Mouse (Mus musculus) MEL (cell line): ENCODE results near the gene Cdk5rap1. TPM values are rescaled to one million over a fixed set of nuclear protein-coding genes. Genes with fewer than 3 reads are reported as not detected.

ENCODE experiments used
- DNase-seq: peaks from one replicate; pipeline ENCODE4 v3.0.0; 2011; ENCODE audit warnings: low read depth, low spot score
- H3K27ac ChIP-seq: 2 replicates; pipeline ENCODE4 v1.5.1; 2012; ENCODE audit warnings: low read depth, mild to moderate bottlenecking, control low read depth, low read length, moderate library complexity; ENCODE audit not compliant: control insufficient read depth
- H3K27me3 ChIP-seq, 2 experiments: fragments of 150-350 bp in 1 of 2; sonication (generic) in 1 of 2; 2 replicates each; pipeline ENCODE4 v1.6.1; 2012; ENCODE audit warnings: low read length in 2 of 2, mild to moderate bottlenecking in 2 of 2, improper control_type of control experiment in 1 of 2, moderate library complexity in 1 of 2; ENCODE audit not compliant: insufficient read depth in 2 of 2, control insufficient read depth in 1 of 2
- H3K36me3 ChIP-seq, 2 experiments: 2 replicates each; pipeline ENCODE4 v1.6.1; 2012 to 2014; ENCODE audit warnings: low read length in 2 of 2, improper control_type of control experiment in 1 of 2, inconsistent platforms in 1 of 2, mild to moderate bottlenecking in 1 of 2; ENCODE audit not compliant: insufficient read depth in 2 of 2, control insufficient read depth in 1 of 2
- H3K4me1 ChIP-seq, 2 experiments: fragments of 150-350 bp in 1 of 2; sonication (generic) in 1 of 2; 2 replicates each; pipeline ENCODE4 v1.6.1; 2012; ENCODE audit warnings: low read length in 2 of 2, improper control_type of control experiment in 1 of 2, mild to moderate bottlenecking in 1 of 2; ENCODE audit not compliant: insufficient read depth in 2 of 2, control insufficient read depth in 1 of 2
- H3K4me3 ChIP-seq, 2 experiments: fragments of 150-350 bp in 1 of 2; sonication (generic) in 1 of 2; 2 replicates each; pipeline ENCODE4 v1.5.1; 2012; ENCODE audit warnings: low read depth in 2 of 2, low read length in 2 of 2, mild to moderate bottlenecking in 2 of 2, moderate library complexity in 2 of 2, control low read depth in 1 of 2, improper control_type of control experiment in 1 of 2; ENCODE audit not compliant: control insufficient read depth in 1 of 2, insufficient read depth in 1 of 2
- H3K79me2 ChIP-seq: 2 replicates; pipeline ENCODE4 v1.6.1; 2012; ENCODE audit warnings: mild to moderate bottlenecking, low read length, moderate library complexity; ENCODE audit not compliant: control insufficient read depth, poor library complexity, insufficient read depth
- H3K9ac ChIP-seq: 2 replicates; pipeline ENCODE4 v1.6.1; 2012; ENCODE audit warnings: low read depth, mild to moderate bottlenecking, control low read depth, low read length, moderate library complexity; ENCODE audit not compliant: control insufficient read depth, poor library complexity, severe bottlenecking
- H3K9me3 ChIP-seq: fragments of 150-350 bp; sonication (generic); replicated peaks from 2 replicates; pipeline ENCODE4 v1.6.1; 2012; ENCODE audit warnings: mild to moderate bottlenecking, low read length, improper control_type of control experiment, moderate library complexity; ENCODE audit not compliant: insufficient read depth
- BHLHE40 ChIP-seq: IDR thresholded peaks from 2 replicates; pipeline ENCODE4 v1.6.1; 2012; ENCODE audit warnings: low read depth, mild to moderate bottlenecking, inconsistent platforms, low read length, improper control_type of control experiment, borderline replicate concordance
- CHD1 ChIP-seq: IDR thresholded peaks from 2 replicates; pipeline ENCODE4 v1.6.1; 2012; ENCODE audit warnings: low read depth, mild to moderate bottlenecking, inconsistent platforms, low read length, improper control_type of control experiment
- CTCF ChIP-seq, 3 experiments: IDR thresholded peaks in 2 of 3; conservative IDR thresholded peaks in 1 of 3; 2 replicates each; pipeline ENCODE4 v1.5.1; 2011 to 2012; ENCODE audit warnings: low read length in 3 of 3, low read depth in 2 of 3, mild to moderate bottlenecking in 2 of 3, improper control_type of control experiment in 1 of 3, inconsistent platforms in 1 of 3, mixed read lengths in 1 of 3, moderate library complexity in 1 of 3; ENCODE audit not compliant: control insufficient read depth in 1 of 3, insufficient read depth in 1 of 3, poor library complexity in 1 of 3, severe bottlenecking in 1 of 3
- E2F4 ChIP-seq: IDR thresholded peaks from 2 replicates; pipeline ENCODE4 v1.6.1; 2011; ENCODE audit warnings: low read depth, low read length, improper control_type of control experiment, borderline replicate concordance
- ELF1 ChIP-seq: IDR thresholded peaks from 2 replicates; pipeline ENCODE4 v1.6.1; 2014; ENCODE audit warnings: low read depth, mild to moderate bottlenecking, inconsistent platforms, low read length, improper control_type of control experiment, moderate library complexity
- EP300 ChIP-seq, 2 experiments: IDR thresholded peaks; 2 replicates each; pipeline ENCODE4 v1.6.1; 2011; ENCODE audit warnings: improper control_type of control experiment in 2 of 2, low read length in 2 of 2, low read depth in 1 of 2, mild to moderate bottlenecking in 1 of 2
- HCFC1 ChIP-seq: IDR thresholded peaks from 2 replicates; pipeline ENCODE4 v1.6.1; 2012; ENCODE audit warnings: low read depth, mild to moderate bottlenecking, inconsistent platforms, low read length, improper control_type of control experiment, moderate library complexity
- KAT2A ChIP-seq: conservative IDR thresholded peaks from 2 replicates; pipeline ENCODE4 v1.6.1; 2012; ENCODE audit warnings: low read depth, low read length, improper control_type of control experiment, inconsistent platforms
- MAFK ChIP-seq: IDR thresholded peaks from 2 replicates; pipeline ENCODE4 v1.6.1; 2011; ENCODE audit warnings: low read depth, mild to moderate bottlenecking, low read length, improper control_type of control experiment, borderline replicate concordance
- MAZ ChIP-seq: IDR thresholded peaks from 2 replicates; pipeline ENCODE4 v1.6.1; 2012; ENCODE audit warnings: low read depth, mild to moderate bottlenecking, inconsistent platforms, low read length, improper control_type of control experiment
- MEF2A ChIP-seq: IDR thresholded peaks from 2 replicates; pipeline ENCODE4 v1.6.1; 2014; ENCODE audit warnings: low read depth, mild to moderate bottlenecking, inconsistent platforms, low read length, improper control_type of control experiment; ENCODE audit not compliant: poor library complexity, insufficient replicate concordance, severe bottlenecking; ENCODE audit errors: extremely low read depth
- MXI1 ChIP-seq: IDR thresholded peaks from 2 replicates; pipeline ENCODE4 v1.6.1; 2011; ENCODE audit warnings: mild to moderate bottlenecking, low read depth, low read length, improper control_type of control experiment
- MYC ChIP-seq: IDR thresholded peaks from 2 replicates; pipeline ENCODE4 v1.6.1; 2011; ENCODE audit warnings: low read depth, mild to moderate bottlenecking, low read length, improper control_type of control experiment, moderate library complexity
- NELFE ChIP-seq: IDR thresholded peaks from 2 replicates; pipeline ENCODE4 v1.6.1; 2011; ENCODE audit warnings: low read depth, low read length, improper control_type of control experiment
- NRF1 ChIP-seq: IDR thresholded peaks from 2 replicates; pipeline ENCODE4 v1.6.1; 2014; ENCODE audit warnings: low read depth, mild to moderate bottlenecking, inconsistent platforms, low read length, improper control_type of control experiment, moderate library complexity; ENCODE audit not compliant: poor library complexity, insufficient read depth, severe bottlenecking
- POLR2A ChIP-seq, 2 experiments: IDR thresholded peaks; 2 replicates each; pipeline ENCODE4 v1.6.1; 2011 to 2012; ENCODE audit warnings: low read length in 2 of 2, mild to moderate bottlenecking in 2 of 2, control low read depth in 1 of 2, improper control_type of control experiment in 1 of 2, low read depth in 1 of 2, moderate library complexity in 1 of 2; ENCODE audit not compliant: control insufficient read depth in 1 of 2, insufficient read depth in 1 of 2, poor library complexity in 1 of 2
- SMC3 ChIP-seq: IDR thresholded peaks from 2 replicates; pipeline ENCODE4 v1.6.1; 2011; ENCODE audit warnings: low read depth, low read length, improper control_type of control experiment
- TBP ChIP-seq: IDR thresholded peaks from 2 replicates; pipeline ENCODE4 v1.8.0; 2011; ENCODE audit warnings: low read depth, low read length, improper control_type of control experiment
- UBTF ChIP-seq: IDR thresholded peaks from 2 replicates; pipeline ENCODE4 v1.6.1; 2012; ENCODE audit warnings: low read depth, mild to moderate bottlenecking, inconsistent platforms, low read length, improper control_type of control experiment, moderate library complexity, borderline replicate concordance; ENCODE audit not compliant: insufficient read depth
- USF2 ChIP-seq, 2 experiments: IDR thresholded peaks; 2 replicates each; pipeline ENCODE4 v1.6.1; 2011 to 2012; ENCODE audit warnings: improper control_type of control experiment in 2 of 2, low read length in 2 of 2, borderline replicate concordance in 1 of 2, inconsistent platforms in 1 of 2, low read depth in 1 of 2, mild to moderate bottlenecking in 1 of 2; ENCODE audit not compliant: insufficient read depth in 1 of 2
- ZC3H11A ChIP-seq: IDR thresholded peaks from 2 replicates; pipeline ENCODE4 v1.6.1; 2012; ENCODE audit warnings: low read depth, mild to moderate bottlenecking, inconsistent platforms, low read length, improper control_type of control experiment
- ZMIZ1 ChIP-seq: IDR thresholded peaks from 2 replicates; pipeline ENCODE4 v1.6.1; 2012; ENCODE audit warnings: low read depth, mild to moderate bottlenecking, inconsistent platforms, low read length, improper control_type of control experiment, moderate library complexity
- polyA plus RNA-seq, 2 experiments: library from polyadenylated mRNA; stranded (reverse) in 1 of 2; unstranded in 1 of 2; fragments of >175 nt in 1 of 2; fragments of >200 nt in 1 of 2; gene quantifications; 2 replicates each; pipeline versions ENCODE4 v1.2.1 to v1.2.4; 2012; ENCODE audit warnings: low replicate concordance in 2 of 2, low read depth in 1 of 2; ENCODE audit not compliant: insufficient read length in 2 of 2, insufficient read depth in 1 of 2, missing spikeins in 1 of 2
- total RNA-seq: library from RNA; depleted of rRNA; stranded (reverse); fragments of 300-350 nt; gene quantifications from 2 replicates; pipeline ENCODE4 v1.2.3, GENCODE M21; 2012

Gene Cdk5rap1
- total and polyA plus RNA-seq, 3 experiments = 13.1 to 14.1 TPM; not detected in 1

DNA sequence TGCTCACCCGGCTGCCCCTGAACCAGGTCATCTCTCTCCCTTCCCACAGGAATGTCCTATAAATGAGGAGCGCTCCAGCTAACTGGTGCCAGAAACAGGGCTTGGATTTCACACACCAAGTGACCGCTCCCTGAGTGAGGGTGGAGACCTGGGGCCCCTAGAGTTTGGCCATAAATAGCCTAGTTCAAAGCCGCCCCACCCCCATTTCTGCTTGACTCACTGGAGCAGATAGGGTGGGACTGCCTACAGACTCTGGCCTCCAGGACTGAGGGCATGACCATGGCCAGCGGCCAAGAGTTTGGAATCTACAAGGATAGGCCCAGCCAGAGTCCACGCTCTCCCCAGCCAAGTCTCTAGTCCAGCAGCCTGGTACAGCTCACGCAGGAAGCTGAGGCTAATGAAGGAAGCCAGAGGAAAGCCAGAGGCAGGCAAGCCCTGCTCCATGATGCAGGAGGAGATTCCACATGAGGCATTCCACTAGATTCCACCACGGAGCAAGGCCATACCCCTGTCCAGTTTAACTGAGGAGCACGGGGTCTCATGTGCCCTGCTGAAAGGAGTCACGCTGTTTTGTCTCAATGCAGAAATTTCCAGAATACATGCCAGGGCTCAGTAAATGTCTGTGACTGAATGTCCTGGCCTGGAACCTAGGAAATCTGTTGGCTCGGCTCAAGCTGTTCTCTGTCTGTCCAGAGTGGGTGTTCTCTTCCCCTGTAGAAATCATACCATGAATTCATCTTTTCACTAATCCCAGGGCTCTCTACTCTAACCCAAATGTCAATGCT, 17.6 kb upstream of the Cdk5rap1 start:
- no peak for DNase-seq
- no peaks in the 10 kb centered on the region for H3K36me3 ChIP-seq
- no peak overlapping the region for H3K27ac ChIP-seq

DNA sequence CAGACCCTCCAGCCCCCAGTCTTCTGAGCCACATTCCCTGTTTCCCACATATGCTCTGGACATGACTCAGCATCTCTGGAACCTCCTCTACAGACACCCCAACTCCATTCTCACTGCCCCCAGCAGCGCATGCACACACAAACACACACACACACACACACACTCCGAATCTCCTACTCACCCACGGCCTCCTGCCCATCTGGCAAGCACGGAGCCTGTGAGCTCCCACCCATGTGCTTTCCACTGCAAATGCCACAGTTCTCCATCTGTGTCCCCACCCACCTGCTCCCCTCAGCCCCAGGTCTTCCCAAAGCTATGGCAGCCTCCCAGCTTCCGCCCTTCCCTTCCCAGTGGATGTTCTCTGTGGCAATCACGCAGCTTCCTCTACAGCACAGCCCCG, 6.3 kb upstream of the Cdk5rap1 start:
- Histone ChIP-seq H3K27ac (no peak overlapping the region), H3K79me2 (no peaks in the 10 kb centered on the region), H3K4me3 (no peak overlapping the region), H3K27me3 (no peaks in the 10 kb centered on the region), H3K4me1 (no peaks in the 10 kb centered on the region), H3K9ac (no peak overlapping the region), H3K9me3 (no peaks in the 10 kb centered on the region), H3K36me3 (no peaks in the 10 kb centered on the region)
- TF ChIP-seq HCFC1 (no peak), POLR2A (IDR thresholded peaks at IDR 0.05; ENCODE audit: control insufficient read depth in 1 of 2, insufficient read depth in 1 of 2, low read depth in 1 of 2, low read length in 2 of 2, poor library complexity in 1 of 2) (no peak), USF2 (IDR thresholded peaks at IDR 0.05; ENCODE audit: borderline replicate concordance in 1 of 2, insufficient read depth in 1 of 2, low read depth in 1 of 2, low read length in 2 of 2) (no peak), EP300 (IDR thresholded peaks at IDR 0.05; ENCODE audit: low read depth in 1 of 2, low read length in 2 of 2) (no peak), TBP (no peak), MAZ (no peak), ZMIZ1 (no peak), MEF2A (no peak), CTCF (IDR thresholded peaks at IDR 0.05 in 2 of 3, conservative IDR thresholded peaks at IDR 0.05 in 1 of 3; ENCODE audit: control insufficient read depth in 1 of 3, insufficient read depth in 1 of 3, low read depth in 2 of 3, low read length in 3 of 3, poor library complexity in 1 of 3, severe bottlenecking in 1 of 3) (no peak), E2F4 (no peak), MAFK (no peak)
- DNase-seq = no peak

More for the DNA sequence above, 17.6 kb upstream of the Cdk5rap1 start:
- Histone ChIP-seq H3K79me2 (no peaks in the 10 kb centered on the region), H3K4me1 (no peaks in the 10 kb centered on the region), H3K4me3 (no peak overlapping the region), H3K9ac (no peak overlapping the region), H3K9me3 (no peaks in the 10 kb centered on the region), H3K27me3 (no peaks in the 10 kb centered on the region)
- TF ChIP-seq MYC (no peak), ZC3H11A (no peak), UBTF (no peak), SMC3 (no peak), BHLHE40 (no peak), ZMIZ1 (no peak), MAFK (no peak), NRF1 (no peak), EP300 (IDR thresholded peaks at IDR 0.05; ENCODE audit: low read depth in 1 of 2, low read length in 2 of 2) (no peak), KAT2A (no peak), MXI1 (no peak), NELFE (no peak), CTCF (IDR thresholded peaks at IDR 0.05 in 2 of 3, conservative IDR thresholded peaks at IDR 0.05 in 1 of 3; ENCODE audit: control insufficient read depth in 1 of 3, insufficient read depth in 1 of 3, low read depth in 2 of 3, low read length in 3 of 3, poor library complexity in 1 of 3, severe bottlenecking in 1 of 3) (no peak), ELF1 (no peak), CHD1 (no peak), MEF2A (no peak)
